Mouse (Mus musculus) liver, embryonic 15.5 days (tissue): ENCODE data around the gene Zfp710. TPM values are rescaled to one million over a fixed set of nuclear protein-coding genes. Genes with fewer than 3 reads are reported as not detected.
"Not testable (repeated sequence)": the region's sequence is repeated elsewhere in the genome, so short reads cannot be mapped to it uniquely, and the experiment has no call there.

ENCODE experiments used
- ATAC-seq: fragments of 200-750 bp; cut with Nextera tagmentation; 2 replicates; pipeline ENCODE4 v1.8.0; 2017; ENCODE audit warnings: moderate number of reproducible peaks, mild to moderate bottlenecking, moderate library complexity; ENCODE audit not compliant: insufficient read depth
- H3K27ac ChIP-seq: fragments of 300-500 bp; sonication (generic); replicated peaks from 2 replicates; pipeline ENCODE4 v1.5.1; 2015; ENCODE audit warnings: mild to moderate bottlenecking, inconsistent platforms
- H3K27me3 ChIP-seq: fragments of 300-500 bp; sonication (generic); 2 replicates; pipeline ENCODE4 v1.6.1; 2015; ENCODE audit warnings: mild to moderate bottlenecking, inconsistent platforms
- H3K36me3 ChIP-seq: fragments of 300-500 bp; sonication (generic); replicated peaks from 2 replicates; pipeline ENCODE4 v1.6.1; 2015; ENCODE audit warnings: moderate library complexity, mild to moderate bottlenecking, inconsistent platforms
- H3K4me1 ChIP-seq: fragments of 300-500 bp; sonication (generic); replicated peaks from 2 replicates; pipeline ENCODE4 v1.6.1; 2015; ENCODE audit warnings: inconsistent platforms
- H3K4me2 ChIP-seq: fragments of 300-500 bp; sonication (generic); 2 replicates; pipeline ENCODE4 v1.6.1; 2015; ENCODE audit warnings: moderate library complexity, mild to moderate bottlenecking, inconsistent platforms
- H3K4me3 ChIP-seq: fragments of 300-500 bp; sonication (generic); replicated peaks from 2 replicates; pipeline ENCODE4 v1.5.1; 2015; ENCODE audit warnings: mild to moderate bottlenecking, inconsistent platforms
- H3K9ac ChIP-seq: fragments of 300-500 bp; sonication (generic); 2 replicates; pipeline ENCODE4 v1.6.1; 2015; ENCODE audit warnings: moderate library complexity, mild to moderate bottlenecking, inconsistent platforms
- H3K9me3 ChIP-seq: fragments of 300-500 bp; sonication (generic); replicated peaks from 2 replicates; pipeline ENCODE4 v1.6.1; 2016; ENCODE audit warnings: inconsistent platforms
- WGBS: fragments of 180-500 bp; shearing (Covaris S2); methylation state at CpG from one replicate; pipeline ENCODE4 v1.1.7; 2015; ENCODE audit warnings: mixed read lengths; ENCODE audit not compliant: insufficient replicate concordance; 5-methylcytosine and 5-hydroxymethylcytosine counted together
- polyA plus RNA-seq: library from polyadenylated mRNA; unstranded; fragments of >200 nt; fragmentation: Nextera tagmentation; extraction: Ambion mirVana; gene quantifications from 2 replicates; pipeline ENCODE4 v1.2.1, GENCODE M21; 2015

The Zfp710 gene
- polyA plus RNA-seq, 1 experiment from 2014 or later = 5.6 TPM

GRCm38 (mm10) chr7:80123672-80124071 is 99.1 kb downstream of the Zfp710 start:
- Histone ChIP-seq H3K4me2 (no peak overlapping the region), H3K27me3 (no peaks in the 10 kb centered on the region), H3K27ac (no peak overlapping the region), H3K36me3 (no peaks in the 10 kb centered on the region), H3K9ac (no peak overlapping the region), H3K4me1 (peaks cover 26% of the 10 kb centered on the region), H3K4me3 (no peak overlapping the region), H3K9me3 (no peaks in the 10 kb centered on the region)
- WGBS = 53% methylated on average over 2 of the region's 2 CpGs
- no peak for ATAC-seq

DNA sequence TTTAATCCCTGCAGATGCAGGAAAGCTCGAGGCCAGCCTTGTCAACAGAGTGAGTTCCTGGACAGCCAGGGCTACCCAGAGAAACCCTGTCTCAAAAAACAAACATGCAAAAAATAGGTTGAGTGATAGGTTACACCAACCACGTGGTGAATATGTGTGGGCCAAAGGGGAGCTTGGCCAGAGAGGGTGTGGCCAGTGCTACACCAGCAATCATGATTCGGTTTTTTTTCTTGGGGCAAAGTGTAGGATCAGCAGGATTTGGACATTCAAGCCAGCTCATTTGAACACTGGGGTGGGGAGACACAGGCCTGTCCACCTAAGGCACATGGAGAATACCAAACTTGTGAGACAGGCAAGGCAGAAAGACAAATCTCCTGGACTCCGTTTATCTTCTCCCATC is 104.7 kb downstream of the Zfp710 start:
- no peaks in the 10 kb centered on the region for H3K27me3 ChIP-seq
- no peak overlapping the region for H3K27ac ChIP-seq
- WGBS = 38% methylated on average over 4 of the region's 4 CpGs
- peaks cover 21% of the 10 kb centered on the region for H3K4me1 ChIP-seq
- H3K9ac ChIP-seq = no peak overlapping the region
- no peaks in the 10 kb centered on the region for H3K36me3 ChIP-seq
- H3K9me3 ChIP-seq = no peaks in the 10 kb centered on the region
- peak; percentile 58 for ATAC-seq
- H3K4me3 ChIP-seq = no peak overlapping the region
- H3K4me2 ChIP-seq = no peak overlapping the region

GRCm38 (mm10) chr7:80130344-80131055 is 105.9 kb downstream of the Zfp710 start:
- Histone ChIP-seq H3K9me3 (no peaks in the 10 kb centered on the region), H3K9ac (no peak overlapping the region), H3K36me3 (no peaks in the 10 kb centered on the region), H3K4me2 (no peak overlapping the region), H3K4me3 (no peak overlapping the region), H3K27ac (peak overlapping the region; percentile 33; the same call in 1 of the 2 replicates), H3K27me3 (no peaks in the 10 kb centered on the region), H3K4me1 (peaks cover 30% of the 10 kb centered on the region)
- ATAC-seq = peak; percentile 37; the same call in 1 of the 2 replicates
- WGBS = 54% methylated on average over 12 of the region's 12 CpGs

- not testable (repeated sequence) for ATAC-seq
- 45% methylated on average over 7 of the region's 7 CpGs for WGBS
Observed at GRCm38 (mm10) chr7:80131315-80131714, 106.7 kb downstream of the Zfp710 start.

DNA sequence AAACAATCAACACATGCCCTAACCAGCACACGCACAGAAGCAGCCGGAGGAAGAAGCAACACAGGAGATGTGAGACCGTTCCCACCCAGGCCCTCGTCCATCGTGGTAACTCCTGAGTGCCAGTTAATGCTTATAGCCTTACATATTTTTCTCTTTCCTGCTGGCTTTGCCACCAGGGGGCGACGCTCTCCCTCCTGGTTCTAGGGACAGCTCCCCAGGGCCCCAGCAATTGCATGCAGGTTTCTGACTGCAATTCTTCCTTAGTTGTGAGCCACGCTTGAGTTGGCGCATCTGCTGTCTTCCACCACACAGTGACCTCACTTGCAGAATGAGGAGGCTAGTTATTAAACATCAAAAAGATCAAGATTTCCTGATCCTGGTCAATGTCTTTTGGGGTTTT is 107.9 kb downstream of the Zfp710 start:
- H3K27ac ChIP-seq = no peak overlapping the region
- ATAC-seq = no peak

More at GRCm38 (mm10) chr7:80131315-80131714, 106.7 kb downstream of the Zfp710 start:
- not testable (repeated sequence) for H3K27ac ChIP-seq, H3K4me3 ChIP-seq, H3K27me3 ChIP-seq, H3K4me2 ChIP-seq, H3K9me3 ChIP-seq, H3K36me3 ChIP-seq, H3K9ac ChIP-seq
- H3K4me1 ChIP-seq = peaks cover 30% of the 10 kb centered on the region

GRCm38 (mm10) chr7:80134454-80135172 is 110.0 kb downstream of the Zfp710 start:
- no peak overlapping the region for H3K4me2 ChIP-seq
- H3K36me3 ChIP-seq = no peaks in the 10 kb centered on the region
- H3K4me1 ChIP-seq = peaks cover 25% of the 10 kb centered on the region
- no peak overlapping the region for H3K4me3 ChIP-seq
- no peaks in the 10 kb centered on the region for H3K27me3 ChIP-seq
- no peak overlapping the region for H3K9ac ChIP-seq
- 0 out of 2 replicates have a peak, but pooled peaks cover 6% of the 10 kb centered on the region for H3K9me3 ChIP-seq
- 50% methylated on average over 8 of the region's 8 CpGs for WGBS
- ATAC-seq = no peak
- 0 out of 2 replicates have a peak overlapping the region, but pooled peaks have one; percentile 38 for H3K27ac ChIP-seq

More for the DNA sequence above, 107.9 kb downstream of the Zfp710 start:
- Histone ChIP-seq H3K27me3 (no peaks in the 10 kb centered on the region), H3K4me1 (peaks cover 30% of the 10 kb centered on the region), H3K4me2 (no peak overlapping the region), H3K36me3 (no peaks in the 10 kb centered on the region), H3K9ac (no peak overlapping the region), H3K4me3 (no peak overlapping the region), H3K9me3 (0 out of 2 replicates have a peak, but pooled peaks cover 5% of the 10 kb centered on the region)
- WGBS = 31% methylated on average over 9 of the region's 9 CpGs

- no peak overlapping the region for H3K9ac ChIP-seq
- 0 out of 2 replicates have a peak overlapping the region, but pooled peaks have one; percentile 38 for H3K27ac ChIP-seq
- WGBS = 25% methylated on average over 1 of the region's 1 CpGs
Observed at GRCm38 (mm10) chr7:80135173-80135532, 110.5 kb downstream of the Zfp710 start.

GRCm38 (mm10) chr7:80138375-80138774 is 113.8 kb downstream of the Zfp710 start:
- Histone ChIP-seq H3K4me1 (peaks cover 32% of the 10 kb centered on the region), H3K4me3 (no peak overlapping the region), H3K27me3 (no peaks in the 10 kb centered on the region), H3K27ac (no peak overlapping the region), H3K4me2 (no peak overlapping the region), H3K9me3 (0 out of 2 replicates have a peak, but pooled peaks cover 6% of the 10 kb centered on the region), H3K9ac (no peak overlapping the region), H3K36me3 (no peaks in the 10 kb centered on the region)
- no peak for ATAC-seq
- WGBS = 54% methylated on average over 1 of the region's 1 CpGs

More at GRCm38 (mm10) chr7:80135173-80135532, 110.5 kb downstream of the Zfp710 start:
- no peak overlapping the region for H3K4me3 ChIP-seq
- H3K27me3 ChIP-seq = no peaks in the 10 kb centered on the region
- H3K36me3 ChIP-seq = no peaks in the 10 kb centered on the region
- 0 out of 2 replicates have a peak, but pooled peaks have one; percentile 33 for ATAC-seq
- H3K9me3 ChIP-seq = 0 out of 2 replicates have a peak, but pooled peaks cover 6% of the 10 kb centered on the region
- H3K4me2 ChIP-seq = no peak overlapping the region
- H3K4me1 ChIP-seq = peaks cover 20% of the 10 kb centered on the region

DNA sequence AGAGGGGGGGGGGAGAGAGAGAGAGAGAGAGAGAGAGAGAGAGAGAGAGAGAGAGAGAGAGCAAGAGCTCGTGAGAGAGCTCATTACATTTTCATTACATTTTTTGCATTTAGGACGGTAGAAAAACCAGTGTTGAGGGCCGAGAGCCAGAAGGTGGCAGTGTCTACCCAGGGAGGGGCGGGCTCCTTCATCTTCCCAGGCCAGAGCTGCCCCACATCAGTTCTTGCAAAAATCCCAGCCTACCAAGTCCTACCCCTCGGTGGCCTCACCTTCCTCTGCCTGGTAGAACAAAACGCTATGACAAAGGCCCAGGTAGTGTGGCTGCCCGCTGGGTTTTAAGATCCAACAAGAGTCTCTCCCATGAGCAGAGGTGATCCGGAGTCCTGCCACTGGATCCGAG is 116.2 kb downstream of the Zfp710 start:
- Histone ChIP-seq H3K9ac (no peak overlapping the region), H3K4me2 (no peak overlapping the region), H3K4me3 (no peak overlapping the region), H3K36me3 (no peaks in the 10 kb centered on the region), H3K27ac (no peak overlapping the region), H3K27me3 (no peaks in the 10 kb centered on the region), H3K4me1 (peaks cover 44% of the 10 kb centered on the region), H3K9me3 (0 out of 2 replicates have a peak, but pooled peaks cover 6% of the 10 kb centered on the region)
- WGBS = 17% methylated on average over 9 of the region's 9 CpGs
- ATAC-seq = no peak; the same call in 1 of the 2 replicates
